Mouse (Mus musculus) liver, embryonic 14.5 days (tissue): Measurements from ENCODE around the gene Olfr651.

ENCODE experiments used
- CTCF ChIP-seq: IDR thresholded peaks from 2 replicates; pipeline ENCODE4 v1.5.1; 2016; ENCODE audit warnings: antibody characterized with exemption, low read depth, control low read depth
- EP300 ChIP-seq: IDR thresholded peaks from 2 replicates; pipeline ENCODE4 v1.6.1; 2016; ENCODE audit warnings: antibody characterized with exemption, low read depth

- TF ChIP-seq CTCF: no peak
- no peak for TF ChIP-seq EP300
Measured at GRCm38 (mm10) chr7:104549833-104550232, at the start of gene Olfr651.
